Mouse (Mus musculus) ES-Bruce4 (cell line): ENCODE measurements around the gene Lhx8.

Source experiments
- EP300 ChIP-seq: IDR thresholded peaks from 2 replicates; pipeline ENCODE4 v1.6.1; 2011; ENCODE audit warnings: low read depth, low read length; ENCODE audit not compliant: insufficient read depth
- POLR2A ChIP-seq: IDR thresholded peaks from one replicate; pipeline ENCODE4 v1.8.1; 2011; ENCODE audit warnings: low read length; ENCODE audit not compliant: insufficient read depth

DNA sequence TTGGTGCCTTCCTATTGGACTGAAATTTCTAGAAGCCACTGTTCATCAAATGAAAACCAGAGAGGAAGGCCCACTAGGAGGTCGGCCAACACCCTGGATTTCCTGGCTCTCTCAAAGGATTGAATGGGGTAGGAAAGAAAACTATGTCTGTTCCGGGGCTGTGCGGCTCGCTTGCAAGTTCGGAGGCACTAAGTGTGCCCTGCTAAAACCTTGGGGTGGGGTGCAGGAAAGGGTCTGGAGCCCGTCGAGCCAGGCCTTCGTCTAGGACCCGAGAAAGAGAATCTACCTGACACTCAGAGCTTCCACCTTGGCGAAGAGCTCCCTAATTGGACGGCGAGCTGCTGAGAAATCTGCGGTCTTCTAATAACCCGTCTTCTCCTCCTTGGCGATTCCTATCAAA lies 2.5 kb upstream of the Lhx8 start:
- TF ChIP-seq EP300 (no peak), POLR2A (no peak)
